Mouse (Mus musculus) kidney, postnatal 0 days (tissue): ENCODE measurements around the gene Mthfd1. TPM values are rescaled to one million over a fixed set of nuclear protein-coding genes. Genes with fewer than 3 reads are reported as not detected.
A peak's percentile ranks its signal among the peaks of the same experiment; 100 is the strongest.

ENCODE experiments used
- ATAC-seq: fragments of 200-750 bp; cut with Nextera tagmentation; replicated peaks from 2 replicates; pipeline ENCODE4 v1.8.0; 2017; ENCODE audit warnings: low read depth, moderate number of reproducible peaks, moderate TSS enrichment, moderate library complexity; ENCODE audit not compliant: low FRiP score
- DNase-seq: peaks from one replicate; pipeline ENCODE4 v3.0.0-alpha.2; 2016; ENCODE audit warnings: low spot score
- H3K27ac ChIP-seq: fragments of 300-500 bp; sonication (generic); 2 replicates; pipeline ENCODE4 v1.5.1; 2014; ENCODE audit warnings: mild to moderate bottlenecking
- H3K27me3 ChIP-seq: fragments of 300-500 bp; sonication (generic); 2 replicates; pipeline ENCODE4 v1.6.1; 2014; ENCODE audit warnings: low read length, mixed read lengths; ENCODE audit not compliant: insufficient read depth
- H3K36me3 ChIP-seq: fragments of 300-500 bp; sonication (generic); 2 replicates; pipeline ENCODE4 v1.6.1; 2014; ENCODE audit warnings: low read length, mixed read lengths; ENCODE audit not compliant: insufficient read depth
- H3K4me1 ChIP-seq: fragments of 300-500 bp; sonication (generic); replicated peaks from 2 replicates; pipeline ENCODE4 v1.6.1; 2014; ENCODE audit warnings: antibody characterized with exemption, low read length, mixed read lengths; ENCODE audit not compliant: insufficient read depth
- H3K4me2 ChIP-seq: fragments of 300-500 bp; sonication (generic); 2 replicates; pipeline ENCODE4 v1.6.1; 2014; ENCODE audit warnings: mild to moderate bottlenecking, low read length, moderate library complexity, mixed read lengths
- H3K4me3 ChIP-seq: fragments of 300-500 bp; sonication (generic); replicated peaks from 2 replicates; pipeline ENCODE4 v1.5.1; 2014; ENCODE audit warnings: low read depth, low read length
- H3K9ac ChIP-seq: fragments of 300-500 bp; sonication (generic); 2 replicates; pipeline ENCODE4 v1.6.1; 2014; ENCODE audit warnings: low read depth, low read length
- H3K9me3 ChIP-seq: fragments of 300-500 bp; sonication (generic); replicated peaks from 2 replicates; pipeline ENCODE4 v1.6.1; 2016; ENCODE audit warnings: low read length, inconsistent platforms, mixed read lengths
- CTCF ChIP-seq: IDR thresholded peaks from 2 replicates; pipeline ENCODE4 v1.5.1; 2016; ENCODE audit warnings: antibody characterized with exemption, low read depth, mild to moderate bottlenecking, moderate library complexity
- WGBS: fragments of 180-500 bp; shearing (Covaris S2); extraction: QIAGEN DNeasy Blood & Tissue Kit; methylation state at CpG from one replicate; pipeline ENCODE4 v1.1.7; 2014; 5-methylcytosine and 5-hydroxymethylcytosine counted together
- polyA plus RNA-seq: library from polyadenylated mRNA; unstranded; fragments of >200 nt; fragmentation: Nextera tagmentation; extraction: Ambion mirVana; gene quantifications from 2 replicates; pipeline ENCODE4 v1.2.1, GENCODE M21; 2015

The Mthfd1 gene
- polyA plus RNA-seq, 1 experiment from 2014 or later = 94.0 TPM

GRCm38 (mm10) chr12:76367096-76367995 lies 112.2 kb downstream of the Mthfd1 start:
- Histone ChIP-seq H3K9me3 (no peaks in the 10 kb centered on the region), H3K27ac (peak overlapping the region; percentile 54), H3K4me3 (peak overlapping the region; percentile 2; the same call in 1 of the 2 replicates), H3K4me1 (peaks cover 23% of the 10 kb centered on the region), H3K4me2 (peak overlapping the region; percentile 71), H3K36me3 (no peaks in the 10 kb centered on the region), H3K9ac (no peak overlapping the region), H3K27me3 (no peaks in the 10 kb centered on the region)
- 12% methylated on average over 14 of the region's 14 CpGs for WGBS
- TF ChIP-seq CTCF = no peak
- ATAC-seq = no peak
- DNase-seq = peak; percentile 71

- WGBS = 10% methylated on average over 9 of the region's 9 CpGs
Measured at GRCm38 (mm10) chr12:76368201-76368789, 113.2 kb downstream of the Mthfd1 start.

GRCm38 (mm10) chr12:76368790-76369205 lies 113.7 kb downstream of the Mthfd1 start:
- Histone ChIP-seq H3K36me3 (no peaks in the 10 kb centered on the region), H3K4me3 (peak overlapping the region; percentile 95), H3K27ac (peak overlapping the region; percentile 100), H3K4me2 (peak overlapping the region; percentile 71), H3K4me1 (peaks cover 24% of the 10 kb centered on the region), H3K9me3 (no peaks in the 10 kb centered on the region), H3K9ac (peak overlapping the region; percentile 99), H3K27me3 (no peaks in the 10 kb centered on the region)
- WGBS = 1% methylated on average over 26 of the region's 26 CpGs
- DNase-seq (peak; percentile 66), ATAC-seq (peak; percentile 12)
- no peak for TF ChIP-seq CTCF

More at GRCm38 (mm10) chr12:76368201-76368789, 113.2 kb downstream of the Mthfd1 start:
- Histone ChIP-seq H3K36me3 (no peaks in the 10 kb centered on the region), H3K4me3 (peak overlapping the region; percentile 95), H3K4me1 (peaks cover 24% of the 10 kb centered on the region), H3K27me3 (no peaks in the 10 kb centered on the region), H3K4me2 (peak overlapping the region; percentile 71), H3K9ac (peak overlapping the region; percentile 99), H3K27ac (no peak overlapping the region), H3K9me3 (no peaks in the 10 kb centered on the region)
- no peak for TF ChIP-seq CTCF
- ATAC-seq (no peak), DNase-seq (no peak)

Other genes with a start within 250 kb of the Mthfd1 start
- gene Esr2, start 78.0 kb upstream of the Mthfd1 start, polyA plus RNA-seq = 0.68 and 0.75 TPM in 2 replicates
- gene Tex21, start 8.6 kb upstream of the Mthfd1 start, polyA plus RNA-seq = 0.08 and 0.19 TPM in 2 replicates
- gene Akap5, start 69.6 kb downstream of the Mthfd1 start, polyA plus RNA-seq = 0.43 and 0.54 TPM in 2 replicates
- gene Zbtb25, start 114.3 kb downstream of the Mthfd1 start, polyA plus RNA-seq = 13.0 and 13.2 TPM in 2 replicates
- 8.2 and 9.0 TPM in 2 replicates for gene Zbtb1, start 115.0 kb downstream of the Mthfd1 start, polyA plus RNA-seq
- 12.4 and 14.6 TPM in 2 replicates for gene Hspa2, start 148.9 kb downstream of the Mthfd1 start, polyA plus RNA-seq
- gene Ppp1r36, start 162.2 kb downstream of the Mthfd1 start, polyA plus RNA-seq = 7.2 and 7.5 TPM in 2 replicates